Mouse (Mus musculus) embryonic facial prominence, embryonic 10.5 days (tissue): Measurements from ENCODE around the gene Dusp14. TPM values are rescaled to one million over a fixed set of nuclear protein-coding genes. Genes with fewer than 3 reads are reported as not detected.

Experiments used
- DNase-seq: peaks from one replicate; pipeline ENCODE4 v3.0.0-alpha.2; 2017; ENCODE audit warnings: low spot score
- H3K27ac ChIP-seq: fragments of 300-500 bp; sonication (generic); replicated peaks from 2 replicates; pipeline ENCODE4 v1.5.1; 2016; ENCODE audit warnings: mild to moderate bottlenecking
- H3K27me3 ChIP-seq: fragments of 300-500 bp; sonication (generic); replicated peaks from 2 replicates; pipeline ENCODE4 v1.6.1; 2016; ENCODE audit warnings: low read depth, mild to moderate bottlenecking; ENCODE audit not compliant: poor library complexity, severe bottlenecking
- H3K36me3 ChIP-seq: fragments of 300-500 bp; sonication (generic); replicated peaks from 2 replicates; pipeline ENCODE4 v1.6.1; 2016; ENCODE audit warnings: mild to moderate bottlenecking, moderate library complexity
- H3K4me1 ChIP-seq: fragments of 300-500 bp; sonication (generic); 2 replicates; pipeline ENCODE4 v1.6.1; 2016
- H3K4me3 ChIP-seq: fragments of 300-500 bp; sonication (generic); 2 replicates; pipeline ENCODE4 v1.5.1; 2016; ENCODE audit warnings: mild to moderate bottlenecking, moderate library complexity
- H3K9me3 ChIP-seq: fragments of 300-500 bp; sonication (generic); 2 replicates; pipeline ENCODE4 v1.6.1; 2016; ENCODE audit warnings: mild to moderate bottlenecking
- WGBS: fragments of 180-500 bp; shearing (Covaris S2); methylation state at CpG from one replicate; pipeline ENCODE4 v1.1.7; 2016; 5-methylcytosine and 5-hydroxymethylcytosine counted together
- polyA plus RNA-seq: library from polyadenylated mRNA; unstranded; fragments of >200 nt; fragmentation: Nextera tagmentation; extraction: Ambion mirVana; gene quantifications from 2 replicates; pipeline ENCODE4 v1.2.1, GENCODE M21; 2016

Dusp14 gene
- polyA plus RNA-seq, 1 experiment from 2014 or later = 9.4 TPM

DNA sequence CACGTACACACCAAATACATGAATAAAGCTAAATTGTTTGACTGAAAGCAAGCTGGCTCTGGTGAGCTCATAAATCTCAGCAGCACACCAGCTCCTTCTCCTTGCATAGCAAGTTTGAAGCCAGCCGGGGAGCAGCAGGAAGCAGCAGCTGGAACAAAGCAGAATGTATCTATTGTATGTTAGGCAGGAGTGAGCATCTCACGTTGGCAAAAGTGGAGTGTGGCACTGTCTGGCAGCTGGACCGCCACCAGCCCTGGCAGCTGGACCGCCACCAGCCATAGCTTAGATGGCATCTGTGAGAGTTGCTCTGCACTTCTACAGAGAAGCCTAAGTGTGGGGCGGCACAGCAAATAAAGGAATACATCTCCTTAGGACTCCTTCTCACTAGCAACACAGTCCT, 65.1 kb downstream of the Dusp14 start:
- H3K4me1 ChIP-seq = 0 out of 2 replicates have a peak, but pooled peaks cover 3% of the 10 kb centered on the region
- no peaks in the 10 kb centered on the region for H3K27me3 ChIP-seq
- peaks cover 56% of the 10 kb centered on the region for H3K36me3 ChIP-seq
- DNase-seq = no peak
- no peaks in the 10 kb centered on the region for H3K9me3 ChIP-seq
- WGBS = 87% methylated on average over 6 of the region's 6 CpGs
- H3K4me3 ChIP-seq = no peak overlapping the region
- H3K27ac ChIP-seq = no peak overlapping the region

DNA sequence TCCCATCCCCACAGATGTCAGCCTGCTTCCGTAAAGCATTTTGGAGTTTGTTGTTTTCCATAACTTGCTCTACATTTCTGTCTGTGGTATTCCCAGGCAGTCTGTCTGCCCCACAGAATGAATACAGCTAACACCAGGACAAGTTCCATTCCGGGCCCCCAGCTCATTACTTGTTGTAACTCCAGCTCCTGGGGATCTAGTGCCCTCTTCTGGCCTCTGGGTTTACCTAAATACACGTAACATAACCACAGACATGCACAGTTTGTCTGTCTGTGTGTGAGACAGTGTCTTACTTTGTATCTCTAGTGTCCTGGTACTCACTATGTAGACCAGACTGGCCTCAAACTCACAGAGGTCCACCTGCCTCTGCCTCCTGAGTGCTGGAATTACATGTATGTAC, 67.8 kb downstream of the Dusp14 start:
- H3K9me3 ChIP-seq = no peaks in the 10 kb centered on the region
- peaks cover 67% of the 10 kb centered on the region for H3K36me3 ChIP-seq
- 84% methylated on average over 3 of the region's 3 CpGs for WGBS
- H3K4me3 ChIP-seq = no peak overlapping the region
- DNase-seq = no peak
- 0 out of 2 replicates have a peak, but pooled peaks cover 3% of the 10 kb centered on the region for H3K4me1 ChIP-seq
- no peak overlapping the region for H3K27ac ChIP-seq
- H3K27me3 ChIP-seq = no peaks in the 10 kb centered on the region

DNA sequence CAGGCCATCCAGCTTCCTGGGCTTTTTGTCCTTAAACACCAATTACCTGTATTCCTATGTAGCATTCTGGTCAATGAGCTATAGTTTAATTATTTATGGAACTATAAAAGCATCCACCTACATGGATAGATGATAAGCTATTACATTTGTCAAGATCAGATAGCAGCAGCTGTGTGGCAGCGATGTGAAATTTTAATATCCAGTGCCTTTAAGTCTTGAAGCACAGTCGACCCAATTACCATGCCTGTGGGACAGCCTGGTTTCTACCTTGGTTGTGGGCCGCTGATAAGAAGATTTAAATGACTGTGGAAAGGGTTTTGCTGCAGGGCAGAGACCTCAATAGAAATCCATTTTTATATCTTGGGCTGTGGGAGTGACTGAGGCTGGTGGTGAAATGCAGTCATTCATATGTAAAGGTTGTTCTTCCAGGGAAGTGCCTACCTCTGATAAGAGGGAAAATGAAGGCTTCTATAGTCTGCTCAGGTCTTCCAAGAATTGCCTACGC, 69.6 kb downstream of the Dusp14 start:
- H3K27me3 ChIP-seq = no peaks in the 10 kb centered on the region
- no peak overlapping the region for H3K4me3 ChIP-seq
- H3K9me3 ChIP-seq = no peaks in the 10 kb centered on the region
- peaks cover 81% of the 10 kb centered on the region for H3K36me3 ChIP-seq
- 0 out of 2 replicates have a peak, but pooled peaks cover 3% of the 10 kb centered on the region for H3K4me1 ChIP-seq
- 88% methylated on average over 4 of the region's 4 CpGs for WGBS
- DNase-seq = no peak
- H3K27ac ChIP-seq = no peak overlapping the region

DNA sequence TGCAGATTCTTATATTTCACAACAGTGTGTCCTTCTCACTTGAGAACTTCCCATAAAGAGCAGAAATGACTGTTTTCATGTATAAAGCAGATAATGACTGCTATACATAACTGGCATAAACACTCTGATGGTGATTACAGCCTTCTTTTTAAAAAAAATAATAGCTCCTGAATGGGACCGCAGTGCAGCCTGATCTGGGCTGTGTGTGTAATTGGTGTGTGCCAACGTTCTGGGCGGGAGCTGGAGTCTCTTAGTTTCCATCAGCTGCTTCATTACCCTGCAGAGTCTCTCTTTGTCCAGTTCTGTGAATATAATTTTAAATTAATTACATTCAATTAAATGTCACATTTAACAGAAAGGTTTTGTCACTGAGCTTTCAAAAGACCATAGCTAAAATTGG, 70.1 kb downstream of the Dusp14 start:
- Histone ChIP-seq H3K27me3 (no peaks in the 10 kb centered on the region), H3K4me3 (no peak overlapping the region), H3K27ac (no peak overlapping the region), H3K9me3 (no peaks in the 10 kb centered on the region), H3K4me1 (0 out of 2 replicates have a peak, but pooled peaks cover 3% of the 10 kb centered on the region), H3K36me3 (peaks cover 81% of the 10 kb centered on the region)
- DNase-seq = no peak
- WGBS = 86% methylated on average over 3 of the region's 3 CpGs

Other genes starting within 250 kb of the Dusp14 start
- gene Hnf1b, start 219.2 kb downstream of the Dusp14 start, polyA plus RNA-seq = 0.07 and 0.18 TPM in 2 replicates
- 45.0 and 46.2 TPM in 2 replicates for gene Ddx52, start 127.2 kb downstream of the Dusp14 start, polyA plus RNA-seq
- 7.5 and 7.8 TPM in 2 replicates for gene Synrg, start 104.8 kb downstream of the Dusp14 start, polyA plus RNA-seq
- 41.3 TPM in 2 replicates for gene Tada2a, start 60.3 kb upstream of the Dusp14 start, polyA plus RNA-seq
- gene Acaca, start 60.4 kb upstream of the Dusp14 start, polyA plus RNA-seq = 21.7 and 26.2 TPM in 2 replicates
- gene Gm11437, start 98.2 kb upstream of the Dusp14 start, polyA plus RNA-seq = not detected in 2 replicates